Comparison of ENCODE assay signal across 25 mouse cellular contexts in genomic region chr6:126808561-126808960, GRCm38 (mm10). TPM values are rescaled to one million over a fixed set of nuclear protein-coding genes. Genes with fewer than 3 reads are reported as not detected.
DNase-seq lines count a peak whose midpoint lies in the region; ATAC-seq and TF ChIP-seq lines count a peak whose summit lies in the region.
"Had no signal": no experiment of that assay in that cellular context is flagged by ENCODE, and none has a peak within 500 bp of the region (broad histone marks: within the 10 kb centered on the region; RNA-seq: fewer than 3 reads in every experiment).

No protein-coding gene starts in this region.

- WGBS in lung, embryonic 16.5 days = 76% methylated on average over 8 of the region's 8 CpGs

- no peaks in the 10 kb centered on the region for H3K27me3 ChIP-seq in lung, embryonic 16.5 days (ENCODE audit: control insufficient read depth, insufficient read depth, low read depth, low read length)
- H3K27me3 ChIP-seq: CH12.LX; embryonic facial prominence, embryonic 12.5 days; heart, embryonic 12.5 days; limb, embryonic 13.5 days; midbrain, embryonic 15.5 days had no signal

- no peak overlapping the region for H3K27ac ChIP-seq in gastrocnemius, adult 2 months
- peak overlapping the region; percentile 20; the same call in 1 of the 2 replicates for H3K27ac ChIP-seq in lung, embryonic 16.5 days (ENCODE audit: low read length)
- H3K27ac ChIP-seq in brown adipose tissue, adult 24 weeks (replicated peaks; ENCODE audit: low read depth, low read length) = peak overlapping the region; percentile 5; the same call in 1 of the 2 replicates
- H3K27ac ChIP-seq: embryonic facial prominence, embryonic 12.5 days; limb, embryonic 13.5 days; midbrain, embryonic 15.5 days had no signal

- H3K4me2 ChIP-seq in lung, embryonic 16.5 days (ENCODE audit: low read depth, low read length) = peak overlapping the region; percentile 35
- H3K4me2 ChIP-seq: embryonic facial prominence, embryonic 12.5 days; heart, embryonic 12.5 days; limb, embryonic 13.5 days; midbrain, embryonic 15.5 days had no signal

- H3K4me1 ChIP-seq in lung, embryonic 16.5 days (replicated peaks; ENCODE audit: control insufficient read depth, insufficient read depth, low read length) = no peaks in the 10 kb centered on the region
- H3K4me1 ChIP-seq in brown adipose tissue, adult 24 weeks (ENCODE audit: control insufficient read depth, insufficient read depth, insufficient read length, low read length) = no peaks in the 10 kb centered on the region
- H3K4me1 ChIP-seq: embryonic facial prominence, embryonic 12.5 days; heart, embryonic 12.5 days; limb, embryonic 13.5 days; midbrain, embryonic 15.5 days had no signal

- no peak overlapping the region for H3K9ac ChIP-seq in lung, embryonic 16.5 days (ENCODE audit: low read length)
- H3K9ac ChIP-seq: embryonic facial prominence, embryonic 12.5 days; heart, embryonic 12.5 days; limb, embryonic 13.5 days; midbrain, embryonic 15.5 days had no signal

- no peak for ATAC-seq in lung, embryonic 16.5 days (ENCODE audit: low read depth)
- ATAC-seq: forebrain, embryonic 14.5 days; hindbrain, embryonic 16.5 days; intestine, embryonic 16.5 days; midbrain, embryonic 15.5 days had no signal

- H3K9me3 ChIP-seq in lung, embryonic 16.5 days (ENCODE audit: control insufficient read depth, low read length) = no peaks in the 10 kb centered on the region
- H3K9me3 ChIP-seq: embryonic facial prominence, embryonic 12.5 days; heart, embryonic 12.5 days; limb, embryonic 13.5 days; midbrain, embryonic 15.5 days had no signal

- peak overlapping the region; percentile 36 for H3K4me3 ChIP-seq in gastrocnemius, adult 2 months
- H3K4me3 ChIP-seq in lung, embryonic 16.5 days (ENCODE audit: low read length) = peak overlapping the region; percentile 28; the same call in 1 of the 2 replicates
- peak overlapping the region; percentile 6; the same call in 1 of the 2 replicates for H3K4me3 ChIP-seq in brown adipose tissue, adult 24 weeks (ENCODE audit: insufficient read depth, low read depth, low read length)
- H3K4me3 ChIP-seq: embryonic facial prominence, embryonic 12.5 days; erythroblast, embryonic 14.5 days; heart, embryonic 12.5 days; limb, embryonic 13.5 days; midbrain, embryonic 15.5 days; myocyte had no signal

- intact Hi-C loops in gastrocnemius, adult 2 months (cut with DNase I) = no loop called here

- no peak for DNase-seq in gastrocnemius, adult 2 months
- DNase-seq in gastrocnemius, postnatal 4 days (ENCODE audit: low spot score in 2 of 2) = no peak
- DNase-seq in layer of hippocampus, adult 9-11 months = peak; percentile 40
- DNase-seq in layer of hippocampus, adult 9-10 months (ENCODE audit: low spot score) = no peak
- DNase-seq in lung, postnatal 36 days = no peak
- DNase-seq in adrenal gland, adult 2 months = no peak
- DNase-seq: cerebellum, adult 11 months; cerebellum, postnatal 10 days; kidney, postnatal 10 days had no signal

- H3K36me3 ChIP-seq in lung, embryonic 16.5 days (ENCODE audit: control insufficient read depth, insufficient read depth, low read length) = no peaks in the 10 kb centered on the region
- H3K36me3 ChIP-seq: embryonic facial prominence, embryonic 12.5 days; heart, embryonic 12.5 days; limb, embryonic 13.5 days; midbrain, embryonic 15.5 days had no signal

- no peak for TF ChIP-seq CTCF in gastrocnemius, adult 2 months (IDR thresholded peaks at IDR 0.05)

RNA-seq across cellular contexts. Expression of gene Ndufa9, which starts 40.4 kb away (rescaled TPM):
- 100 to 1,000 TPM; 283 to 396 TPM for total RNA-seq in gastrocnemius, adult 2 months (2021)
- total RNA-seq in gastrocnemius, postnatal 4 days (2021) = 100 to 1,000 TPM; 230 to 236 TPM
- polyA plus RNA-seq in lung, embryonic 16.5 days (2015; fragmentation: Nextera tagmentation; extraction: Ambion mirVana) = 197 TPM in 2 replicates
- polyA plus RNA-seq in brown adipose tissue, adult 24 weeks (2012; ENCODE audit: insufficient read depth, insufficient read length, missing spikeins) = 523 and 772 TPM in 2 replicates
- total RNA-seq in adrenal gland, adult 2 months (2021) = 100 to 1,000 TPM; 167 to 248 TPM
- 77.2 and 80.4 TPM in 2 replicates for polyA plus RNA-seq in adrenal gland, adult 2 months (2012; rRNA removed)

RNA-seq across cellular contexts. Expression of gene Akap3, which starts 44.3 kb away (rescaled TPM):
- total RNA-seq in gastrocnemius, adult 2 months (2021) = not detected
- not detected for total RNA-seq in gastrocnemius, postnatal 4 days (2021)
- polyA plus RNA-seq in lung, embryonic 16.5 days (2015; fragmentation: Nextera tagmentation; extraction: Ambion mirVana) = not detected in 2 replicates
- polyA plus RNA-seq in brown adipose tissue, adult 24 weeks (2012; ENCODE audit: insufficient read depth, insufficient read length, missing spikeins) = not detected in 2 replicates
- total RNA-seq in adrenal gland, adult 2 months (2021) = not detected
- polyA plus RNA-seq in adrenal gland, adult 2 months (2012; rRNA removed) = 0.03 and 0.04 TPM in 2 replicates
- total RNA-seq: gastrocnemius, adult 8-10 months; hematopoietic stem cell, adult 5-6 weeks; megakaryocyte-erythroid progenitor cell, adult 5-6 weeks had no signal
- polyA plus RNA-seq: erythroblast, embryonic 14.5 days; heart, embryonic 12.5 days; intestine, embryonic 16.5 days; limb, embryonic 13.5 days; liver, embryonic 16.5 days had no signal
